Mouse (Mus musculus): ENCODE data around the gene Rpl36. TPM values are rescaled to one million over a fixed set of nuclear protein-coding genes. Genes with fewer than 3 reads are reported as not detected.

Gene Rpl36
- total and polyA plus RNA-seq, 3 experiments = 2,385 to 3,914 TPM; not detected in 1

- Histone ChIP-seq H3K79me2 (ENCODE audit: control insufficient read depth, insufficient read depth, low read length, poor library complexity) (peaks cover 40% of the 10 kb centered on the region), H3K36me3 (ENCODE audit: control insufficient read depth in 1 of 2, insufficient read depth in 2 of 2, low read length in 2 of 2) (peaks cover 19 to 26% of the 10 kb centered on the region in 2 experiments), H3K9ac (ENCODE audit: control insufficient read depth, low read depth, low read length, poor library complexity, severe bottlenecking) (peak overlapping the region; percentile 95), H3K27ac (ENCODE audit: control insufficient read depth, low read depth, low read length) (peak overlapping the region; percentile 96), H3K9me3 (replicated peaks; ENCODE audit: insufficient read depth, low read length) (no peaks in the 10 kb centered on the region), H3K4me3 (ENCODE audit: control insufficient read depth in 1 of 2, insufficient read depth in 1 of 2, low read depth in 2 of 2, low read length in 2 of 2) (peak overlapping the region; percentile 92 to 99), H3K4me1 (ENCODE audit: control insufficient read depth in 1 of 2, insufficient read depth in 2 of 2, low read length in 2 of 2) (peaks cover 10 to 37% of the 10 kb centered on the region in 2 experiments; a peak in 3 of 4 replicates), H3K27me3 (ENCODE audit: control insufficient read depth in 1 of 2, insufficient read depth in 2 of 2, low read length in 2 of 2) (no peaks in the 10 kb centered on the region)
- DNase-seq (ENCODE audit: low read depth, low spot score) = peak; percentile 66
- TF ChIP-seq EP300 (IDR thresholded peaks at IDR 0.05; ENCODE audit: low read depth in 1 of 2, low read length in 2 of 2) (no peak), POLR2A (IDR thresholded peaks at IDR 0.05; ENCODE audit: control insufficient read depth in 1 of 2, insufficient read depth in 1 of 2, low read depth in 1 of 2, low read length in 2 of 2, poor library complexity in 1 of 2) (peak in 1 of 2 experiments; percentile 36; a peak in 1 of 4 replicates), GATA1 (IDR thresholded peaks at IDR 0.05; ENCODE audit: low read depth, low read length) (peak; percentile 22; the same call in 1 of the 2 replicates)
Measured at GRCm38 (mm10) chr17:56626260-56626659, 13.0 kb downstream of the Rpl36 start.

- peaks cover 10 to 37% of the 10 kb centered on the region in 2 experiments; a peak in 3 of 4 replicates for H3K4me1 ChIP-seq (ENCODE audit: control insufficient read depth in 1 of 2, insufficient read depth in 2 of 2, low read length in 2 of 2)
- H3K36me3 ChIP-seq (ENCODE audit: control insufficient read depth in 1 of 2, insufficient read depth in 2 of 2, low read length in 2 of 2) = peaks cover 19 to 26% of the 10 kb centered on the region in 2 experiments
- H3K27me3 ChIP-seq (ENCODE audit: control insufficient read depth in 1 of 2, insufficient read depth in 2 of 2, low read length in 2 of 2) = no peaks in the 10 kb centered on the region
- H3K9ac ChIP-seq (ENCODE audit: control insufficient read depth, low read depth, low read length, poor library complexity, severe bottlenecking) = peak within 1 kb of the TSS; percentile 95
- H3K27ac ChIP-seq (ENCODE audit: control insufficient read depth, low read depth, low read length) = peak within 1 kb of the TSS; percentile 96
- H3K79me2 ChIP-seq (ENCODE audit: control insufficient read depth, insufficient read depth, low read length, poor library complexity) = peaks cover 40% of the 10 kb centered on the region
- H3K4me3 ChIP-seq (ENCODE audit: control insufficient read depth in 1 of 2, insufficient read depth in 1 of 2, low read depth in 2 of 2, low read length in 2 of 2) = peak within 1 kb of the TSS; percentile 92 to 99
- H3K9me3 ChIP-seq (replicated peaks; ENCODE audit: insufficient read depth, low read length) = no peaks in the 10 kb centered on the region
- DNase-seq (ENCODE audit: low read depth, low spot score) = peak; percentile 99
- TF ChIP-seq MXI1 (IDR thresholded peaks at IDR 0.05; ENCODE audit: low read depth, low read length) = peak; percentile 97
- no peak for TF ChIP-seq SMC3 (IDR thresholded peaks at IDR 0.05; ENCODE audit: low read depth, low read length)
- TF ChIP-seq SIN3A (IDR thresholded peaks at IDR 0.05; ENCODE audit: low read length) = peak; percentile 96
- TF ChIP-seq BHLHE40 (IDR thresholded peaks at IDR 0.05; ENCODE audit: borderline replicate concordance, low read depth, low read length) = peak; percentile 99
- TF ChIP-seq ZKSCAN1 (IDR thresholded peaks at IDR 0.05; ENCODE audit: low read depth, low read length) = no peak
- no peak for TF ChIP-seq POLR2AphosphoS5 (IDR thresholded peaks at IDR 0.05; ENCODE audit: borderline replicate concordance, low read depth, low read length)
- TF ChIP-seq NRF1 (IDR thresholded peaks at IDR 0.05; ENCODE audit: insufficient read depth, low read depth, low read length, poor library complexity, severe bottlenecking) = peak; percentile 57
- TF ChIP-seq NELFE (IDR thresholded peaks at IDR 0.05; ENCODE audit: low read depth, low read length) = peak; percentile 86
- TF ChIP-seq CTCF (IDR thresholded peaks at IDR 0.05 in 2 of 3, conservative IDR thresholded peaks at IDR 0.05 in 1 of 3; ENCODE audit: control insufficient read depth in 1 of 3, insufficient read depth in 1 of 3, low read depth in 2 of 3, low read length in 3 of 3, poor library complexity in 1 of 3, severe bottlenecking in 1 of 3) = no peak
- TF ChIP-seq CHD2 (IDR thresholded peaks at IDR 0.05; ENCODE audit: low read length) = no peak
- no peak for TF ChIP-seq RCOR1 (IDR thresholded peaks at IDR 0.05; ENCODE audit: low read depth, low read length)
- TF ChIP-seq MAX (IDR thresholded peaks at IDR 0.05; ENCODE audit: low read length) = peak; percentile 95
- TF ChIP-seq ZMIZ1 (IDR thresholded peaks at IDR 0.05; ENCODE audit: low read depth, low read length) = peak; percentile 58; the same call in 1 of the 2 replicates
- TF ChIP-seq ZNF384 (IDR thresholded peaks at IDR 0.05; ENCODE audit: low read depth, low read length) = no peak
- TF ChIP-seq EP300 (IDR thresholded peaks at IDR 0.05; ENCODE audit: low read depth in 1 of 2, low read length in 2 of 2) = no peak; a peak in 1 of 4 replicates
- TF ChIP-seq MYC (IDR thresholded peaks at IDR 0.05; ENCODE audit: low read depth, low read length) = peak; percentile 92
- TF ChIP-seq KAT2A (conservative IDR thresholded peaks at IDR 0.05; ENCODE audit: low read depth, low read length) = peak; percentile 69; the same call in 1 of the 2 replicates
- TF ChIP-seq POLR2AphosphoS2 (IDR thresholded peaks at IDR 0.05; ENCODE audit: low read length) = peak; percentile 38; the same call in 1 of the 2 replicates
- no peak for TF ChIP-seq MAFK (IDR thresholded peaks at IDR 0.05; ENCODE audit: borderline replicate concordance, low read depth, low read length)
- TF ChIP-seq USF1 (IDR thresholded peaks at IDR 0.05; ENCODE audit: low read depth, low read length) = peak; percentile 97
- TF ChIP-seq RAD21 (IDR thresholded peaks at IDR 0.05; ENCODE audit: low read depth, low read length) = no peak
- TF ChIP-seq HCFC1 (IDR thresholded peaks at IDR 0.05; ENCODE audit: low read depth, low read length) = peak; percentile 95
- TF ChIP-seq ZC3H11A (IDR thresholded peaks at IDR 0.05; ENCODE audit: low read depth, low read length) = no peak; the same call in 1 of the 2 replicates
- TF ChIP-seq CHD1 (IDR thresholded peaks at IDR 0.05; ENCODE audit: low read depth, low read length) = no peak
- TF ChIP-seq TAL1 (IDR thresholded peaks at IDR 0.05; ENCODE audit: low read length) = no peak
- TF ChIP-seq USF2 (IDR thresholded peaks at IDR 0.05; ENCODE audit: borderline replicate concordance in 1 of 2, insufficient read depth in 1 of 2, low read depth in 1 of 2, low read length in 2 of 2) = peak; percentile 45 to 84; a peak in 3 of 4 replicates
- no peak for TF ChIP-seq GATA1 (IDR thresholded peaks at IDR 0.05; ENCODE audit: low read depth, low read length)
- TF ChIP-seq TBP (IDR thresholded peaks at IDR 0.05; ENCODE audit: low read depth, low read length) = peak; percentile 55; the same call in 1 of the 2 replicates
- TF ChIP-seq ELF1 (IDR thresholded peaks at IDR 0.05; ENCODE audit: low read depth, low read length) = peak; percentile 56; the same call in 1 of the 2 replicates
Measured at GRCm38 (mm10) chr17:56626754-56627470, 13.7 kb downstream of the Rpl36 start, which contains the start of gene Lonp1. Gene Lonp1, minus strand, starts transcription at chr17:56626887.

Data from MEL (cell line).